Mouse (Mus musculus): ENCODE results near the gene Gys1. TPM values are rescaled to one million over a fixed set of nuclear protein-coding genes. Genes with fewer than 3 reads are reported as not detected.

Gene Gys1
- total and polyA plus RNA-seq, 3 experiments = 14.0 to 27.2 (median 23.9) TPM

- H3K36me3 ChIP-seq (replicated peaks in 1 of 2; ENCODE audit: control insufficient read depth in 1 of 2, insufficient read depth in 1 of 2, low read length in 1 of 2) = peaks cover 29 to 50% of the 10 kb centered on the region in 2 experiments
- no peak overlapping the region for H3K4me3 ChIP-seq (replicated peaks in 1 of 3; ENCODE audit: low read depth in 2 of 3, low read length in 2 of 3, poor library complexity in 1 of 3)
- dilution Hi-C loops (cut with MboI; ENCODE audit: extremely low pct_ligation_motif_present, extremely low pct_unique_long_range_greater_than_20kb, low sequenced_read_pairs) = no loop called here
- H3K4me2 ChIP-seq (ENCODE audit: insufficient read depth, low read depth, poor library complexity, severe bottlenecking) = no peak overlapping the region
- H3K27ac ChIP-seq (ENCODE audit: insufficient read depth, low read depth) = no peak overlapping the region
- DNase-seq (ENCODE audit: extremely low read depth) = no peak
- no peaks in the 10 kb centered on the region for H3K9me3 ChIP-seq (replicated peaks; ENCODE audit: low read length)
- peaks cover 6 to 32% of the 10 kb centered on the region in 2 experiments; a peak in 3 of 4 replicates for H3K4me1 ChIP-seq (ENCODE audit: control insufficient read depth in 1 of 2, insufficient read depth in 2 of 2)
- TF ChIP-seq EP300 (IDR thresholded peaks at IDR 0.05; ENCODE audit: low read length) (no peak), SMC3 (IDR thresholded peaks at IDR 0.05; ENCODE audit: low read depth, low read length) (no peak), CHD2 (IDR thresholded peaks at IDR 0.05; ENCODE audit: low read length) (no peak), TBP (conservative IDR thresholded peaks at IDR 0.05; ENCODE audit: low read depth, low read length) (no peak), USF1 (IDR thresholded peaks at IDR 0.05; ENCODE audit: low read depth, low read length) (no peak), RCOR1 (conservative IDR thresholded peaks at IDR 0.05; ENCODE audit: low read depth, low read length) (no peak), KAT2A (IDR thresholded peaks at IDR 0.05; ENCODE audit: insufficient replicate concordance, low read length) (no peak), POLR2AphosphoS2 (IDR thresholded peaks at IDR 0.05; ENCODE audit: low read depth, low read length) (no peak), RAD21 (IDR thresholded peaks at IDR 0.05; ENCODE audit: low read depth, low read length) (no peak), TCF12 (IDR thresholded peaks at IDR 0.05; ENCODE audit: low read depth, low read length) (no peak), NRF1 (IDR thresholded peaks at IDR 0.05; ENCODE audit: low read depth, low read length) (no peak), ELF1 (IDR thresholded peaks at IDR 0.05; ENCODE audit: low read depth, low read length) (no peak), E2F4 (IDR thresholded peaks at IDR 0.05; ENCODE audit: insufficient replicate concordance, low read depth, low read length) (no peak)
- in situ Hi-C loops (cut with MboI; ENCODE audit: low pct_ligation_motif_present, low pct_unique_long_range_greater_than_20kb, low sequenced_read_pairs) = no loop called here
- no peaks in the 10 kb centered on the region for H3K79me2 ChIP-seq (replicated peaks; ENCODE audit: control insufficient read depth, extremely low read depth, insufficient read depth, poor library complexity, severe bottlenecking)
- no peaks in the 10 kb centered on the region for H3K27me3 ChIP-seq (replicated peaks)
- no peak overlapping the region for H3K9ac ChIP-seq (ENCODE audit: insufficient read depth, low read depth)
Observed at GRCm38 (mm10) chr7:45490822-45491221, 56.2 kb downstream of the Gys1 start.

- H3K4me3 ChIP-seq (replicated peaks in 1 of 3; ENCODE audit: low read depth in 2 of 3, low read length in 2 of 3, poor library complexity in 1 of 3) = no peak overlapping the region
- in situ Hi-C loops (cut with MboI; ENCODE audit: low pct_ligation_motif_present, low pct_unique_long_range_greater_than_20kb, low sequenced_read_pairs) (no loop called here), dilution Hi-C loops (cut with MboI; ENCODE audit: extremely low pct_ligation_motif_present, extremely low pct_unique_long_range_greater_than_20kb, low sequenced_read_pairs) (no loop called here)
- no peak for DNase-seq (ENCODE audit: extremely low read depth)
- H3K9me3 ChIP-seq (replicated peaks; ENCODE audit: low read length) = no peaks in the 10 kb centered on the region
- no peaks in the 10 kb centered on the region for H3K27me3 ChIP-seq (replicated peaks)
- no peak overlapping the region for H3K4me2 ChIP-seq (ENCODE audit: insufficient read depth, low read depth, poor library complexity, severe bottlenecking)
- H3K79me2 ChIP-seq (replicated peaks; ENCODE audit: control insufficient read depth, extremely low read depth, insufficient read depth, poor library complexity, severe bottlenecking) = no peaks in the 10 kb centered on the region
- TF ChIP-seq PAX5 (IDR thresholded peaks at IDR 0.05; ENCODE audit: low read length) (no peak), RAD21 (IDR thresholded peaks at IDR 0.05; ENCODE audit: low read depth, low read length) (no peak)
- peaks cover 31 to 50% of the 10 kb centered on the region in 2 experiments for H3K36me3 ChIP-seq (replicated peaks in 1 of 2; ENCODE audit: control insufficient read depth in 1 of 2, insufficient read depth in 1 of 2, low read length in 1 of 2)
- H3K9ac ChIP-seq (ENCODE audit: insufficient read depth, low read depth) = no peak overlapping the region
- H3K4me1 ChIP-seq (ENCODE audit: control insufficient read depth in 1 of 2, insufficient read depth in 2 of 2) = peaks cover 6 to 32% of the 10 kb centered on the region in 2 experiments; a peak in 3 of 4 replicates
- H3K27ac ChIP-seq (ENCODE audit: insufficient read depth, low read depth) = no peak overlapping the region
Observed at GRCm38 (mm10) chr7:45491264-45491663, 56.6 kb downstream of the Gys1 start.

All from CH12.LX (cell line).